Mouse (Mus musculus) brown adipose tissue, adult 24 weeks (tissue): Measurements from ENCODE around the gene Wnk1. TPM values are rescaled to one million over a fixed set of nuclear protein-coding genes. Genes with fewer than 3 reads are reported as not detected.
"Not testable (repeated sequence)": the region's sequence is repeated elsewhere in the genome, so short reads cannot be mapped to it uniquely, and the experiment has no call there.

Source experiments
- H3K27ac ChIP-seq: fragments of 200-500 bp; replicated peaks from 2 replicates; pipeline ENCODE4 v1.5.1; 2012; ENCODE audit warnings: low read depth, mild to moderate bottlenecking, low read length
- H3K4me1 ChIP-seq: fragments of 200-500 bp; 2 replicates; pipeline ENCODE4 v1.6.1; 2012; ENCODE audit warnings: low read length, mixed read lengths; ENCODE audit not compliant: control insufficient read depth, insufficient read depth, insufficient read length
- H3K4me3 ChIP-seq: fragments of 200-500 bp; 2 replicates; pipeline ENCODE4 v1.5.1; 2012; ENCODE audit warnings: low read depth, mild to moderate bottlenecking, low read length, moderate library complexity; ENCODE audit not compliant: insufficient read depth
- polyA plus RNA-seq: library from polyadenylated mRNA; stranded (reverse); fragments of >200 nt; gene quantifications from 2 replicates; pipeline ENCODE4 v1.2.4, GENCODE M21; 2012; ENCODE audit not compliant: missing spikeins, insufficient read depth, insufficient read length

Gene Wnk1
- polyA plus RNA-seq = 112 and 114 TPM in 2 replicates

DNA sequence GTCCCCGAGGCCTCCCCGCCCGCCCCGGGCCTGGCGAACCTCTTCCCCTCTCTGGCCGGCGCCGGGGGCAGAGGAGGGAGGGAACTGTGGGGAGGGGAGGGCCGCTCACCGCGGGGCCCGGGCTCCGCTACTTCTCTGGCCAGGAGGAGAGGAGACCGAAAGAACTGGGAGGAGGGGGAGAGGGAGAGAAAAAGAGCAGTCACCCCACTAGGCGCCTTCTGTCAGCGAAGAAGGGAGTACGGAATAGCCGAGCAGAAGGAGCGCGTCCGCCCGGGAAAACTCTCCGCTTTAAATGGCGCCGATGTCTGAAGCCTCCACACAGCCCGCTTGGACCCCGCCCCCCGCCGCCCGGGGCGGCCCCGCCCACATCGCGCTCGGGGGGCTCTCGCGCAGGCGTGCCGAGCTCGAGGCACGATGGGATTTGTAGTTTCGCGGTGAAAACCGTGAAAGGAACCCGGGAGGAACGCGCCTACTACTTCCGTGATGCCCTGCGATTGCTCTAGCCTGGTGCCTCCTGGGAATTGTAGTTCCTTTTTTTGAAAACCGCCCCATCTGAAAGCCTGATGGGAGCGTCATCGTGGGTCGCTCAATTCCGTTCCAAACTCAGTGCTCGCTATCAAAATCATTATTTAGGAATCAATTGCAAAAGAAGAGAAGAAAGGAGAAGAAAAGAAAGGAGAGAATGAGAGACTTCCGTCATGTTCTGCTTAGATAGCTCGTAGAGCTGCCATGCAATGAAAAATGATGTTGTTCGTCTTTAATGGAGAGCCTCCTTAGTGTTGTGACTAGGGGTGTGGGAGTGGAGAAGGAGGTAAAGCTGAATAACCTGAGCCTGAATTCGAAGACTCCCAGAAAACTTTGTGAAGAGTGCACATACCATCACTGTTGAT is at the start of gene Wnk1:
Gene Wnk1 (minus strand): TSS at position 307 of the 890 bp plus-strand sequence.
- peak within 1 kb of the TSS; percentile 96 for H3K27ac ChIP-seq
- no peaks in the 10 kb centered on the region for H3K4me1 ChIP-seq
- H3K4me3 ChIP-seq = peak within 1 kb of the TSS; percentile 97

DNA sequence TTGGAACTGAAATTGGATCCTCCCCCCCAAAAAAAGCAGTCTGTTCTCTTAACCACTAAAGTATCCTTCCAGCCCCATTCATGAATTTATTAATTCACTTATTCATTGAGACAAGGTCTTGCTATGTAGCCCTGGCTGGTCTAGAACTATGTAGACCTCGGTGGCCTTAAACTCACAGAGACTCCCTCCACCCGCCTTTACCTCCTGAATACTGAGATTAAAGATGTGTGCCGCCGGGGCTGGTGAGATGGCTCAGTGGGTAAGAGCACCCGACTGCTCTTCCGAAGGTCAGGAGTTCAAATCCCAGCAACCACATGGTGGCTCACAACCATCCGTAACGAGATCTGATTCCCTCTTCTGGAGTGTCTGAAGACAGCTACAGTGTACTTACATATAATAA is 48.6 kb upstream of the Wnk1 start:
- H3K27ac ChIP-seq, H3K4me3 ChIP-seq, H3K4me1 ChIP-seq: not testable (repeated sequence)

DNA sequence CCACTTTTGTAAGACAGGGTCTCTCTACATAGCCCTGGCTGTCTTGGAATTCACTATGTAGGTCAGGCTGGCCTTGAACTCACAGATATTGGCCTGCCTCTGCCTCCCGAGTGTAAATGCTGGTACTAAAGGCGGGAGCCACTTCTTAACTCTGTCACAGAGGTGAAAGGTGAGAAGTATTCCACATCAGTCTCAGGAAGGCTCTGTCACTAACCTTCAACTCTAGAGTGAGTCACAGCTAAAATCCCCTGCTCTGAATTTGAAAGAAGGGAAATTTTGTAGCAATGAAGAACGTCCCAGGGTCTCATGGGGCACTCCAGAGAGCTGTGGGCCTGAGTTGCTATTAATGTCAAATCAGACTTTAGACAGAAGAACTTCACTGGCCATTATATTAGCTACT is 47.4 kb upstream of the Wnk1 start:
- H3K27ac ChIP-seq = no peak overlapping the region
- H3K4me3 ChIP-seq = no peak overlapping the region
- no peaks in the 10 kb centered on the region for H3K4me1 ChIP-seq

DNA sequence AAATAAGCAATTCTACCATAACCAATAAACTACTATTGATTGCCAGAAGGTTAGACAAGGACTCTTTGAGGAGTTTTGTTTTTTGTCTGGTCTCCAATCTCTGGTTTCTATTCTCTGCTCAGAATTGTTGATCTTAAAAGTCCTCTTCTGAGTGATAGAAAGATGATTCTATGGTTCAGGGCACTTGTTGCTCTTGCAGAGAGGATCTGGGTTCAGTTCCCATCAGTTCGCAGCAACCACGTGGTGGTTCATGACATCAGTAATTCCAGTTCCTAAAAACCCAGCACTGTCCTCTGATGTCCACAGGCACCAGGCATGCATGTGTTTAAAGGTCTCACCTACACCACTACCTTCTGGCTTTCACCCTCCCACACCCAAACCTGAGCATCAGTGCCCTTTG is 46.5 kb upstream of the Wnk1 start:
- no peak overlapping the region for H3K4me3 ChIP-seq
- no peak overlapping the region for H3K27ac ChIP-seq
- no peaks in the 10 kb centered on the region for H3K4me1 ChIP-seq

DNA sequence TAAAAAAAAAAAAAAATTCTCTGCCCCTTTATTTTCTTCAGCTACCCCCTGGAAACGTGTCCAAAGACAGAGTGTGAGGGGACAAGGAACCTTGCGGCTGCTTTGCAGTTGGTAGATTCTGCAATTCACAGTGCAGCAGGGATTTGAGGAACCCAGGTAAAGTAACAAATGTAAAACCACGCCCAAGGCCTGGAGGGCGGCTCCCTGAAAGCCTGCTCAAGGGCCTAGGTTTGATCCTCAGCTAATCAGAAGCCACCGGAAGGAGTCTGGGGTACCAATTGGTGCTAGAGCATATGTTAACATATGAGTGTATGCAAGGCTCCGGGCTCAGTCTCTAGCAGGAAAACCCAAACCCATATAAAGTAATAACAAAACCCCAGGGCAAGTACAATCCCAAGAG is 45.0 kb upstream of the Wnk1 start:
- Histone ChIP-seq H3K27ac (no peak overlapping the region), H3K4me3 (no peak overlapping the region), H3K4me1 (no peaks in the 10 kb centered on the region)

DNA sequence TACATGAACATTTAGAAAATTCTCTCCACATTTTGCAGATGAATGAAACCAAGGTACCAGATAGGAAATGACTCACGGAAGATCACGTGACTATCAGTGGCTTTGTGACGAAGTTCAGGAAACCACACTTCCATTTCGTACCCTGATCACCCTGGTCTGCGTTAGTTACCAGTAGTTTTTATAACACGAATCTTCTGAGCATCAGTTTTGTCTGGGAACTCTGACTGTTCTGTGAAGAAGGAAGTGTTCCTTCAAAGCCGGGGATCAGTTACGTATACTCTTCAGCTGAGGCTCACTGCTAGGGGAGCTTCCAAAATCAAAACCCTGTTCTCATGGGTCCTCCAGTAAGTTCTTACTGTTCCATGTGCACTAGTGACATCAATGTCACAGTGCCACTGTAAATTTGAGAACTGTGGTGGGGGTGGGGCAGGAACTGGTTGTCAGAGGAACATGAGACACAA is 44.5 kb upstream of the Wnk1 start:
- no peak overlapping the region for H3K4me3 ChIP-seq
- no peak overlapping the region for H3K27ac ChIP-seq
- H3K4me1 ChIP-seq = no peaks in the 10 kb centered on the region

DNA sequence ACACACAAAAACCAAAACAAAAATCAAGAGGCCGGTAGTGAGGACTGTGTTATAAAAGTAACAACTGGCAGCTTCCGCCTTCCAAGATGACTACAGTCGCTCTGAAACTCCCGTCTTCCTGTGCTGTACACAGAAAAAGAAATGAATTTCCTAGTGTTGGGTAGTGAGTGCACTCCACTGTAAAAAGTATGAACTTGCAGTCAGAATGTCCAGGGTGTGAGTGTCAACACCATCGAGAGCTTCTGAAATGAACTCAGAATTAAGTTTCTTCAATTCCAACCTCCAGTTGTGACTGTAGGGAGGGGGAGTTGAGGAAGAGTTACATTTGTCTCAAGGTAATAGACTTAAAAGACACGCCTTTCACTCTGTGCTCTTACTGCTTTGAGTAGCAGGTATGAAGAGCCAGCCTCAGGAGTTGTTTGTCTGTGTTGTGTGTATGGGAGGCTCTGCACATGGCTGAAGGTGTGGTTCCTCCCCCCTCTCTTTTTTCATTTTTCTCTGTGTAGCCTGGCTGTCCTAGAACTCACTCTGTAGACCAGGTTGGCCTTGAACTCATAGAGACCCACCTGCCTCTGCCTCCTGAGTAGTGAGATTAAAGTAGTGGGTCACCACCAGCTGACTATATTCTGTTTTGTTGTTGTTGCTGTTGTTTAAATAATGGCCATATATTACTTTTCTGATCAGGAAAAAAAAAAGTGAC is 43.9 kb upstream of the Wnk1 start:
- H3K4me1 ChIP-seq = no peaks in the 10 kb centered on the region
- no peak overlapping the region for H3K4me3 ChIP-seq
- no peak overlapping the region for H3K27ac ChIP-seq

DNA sequence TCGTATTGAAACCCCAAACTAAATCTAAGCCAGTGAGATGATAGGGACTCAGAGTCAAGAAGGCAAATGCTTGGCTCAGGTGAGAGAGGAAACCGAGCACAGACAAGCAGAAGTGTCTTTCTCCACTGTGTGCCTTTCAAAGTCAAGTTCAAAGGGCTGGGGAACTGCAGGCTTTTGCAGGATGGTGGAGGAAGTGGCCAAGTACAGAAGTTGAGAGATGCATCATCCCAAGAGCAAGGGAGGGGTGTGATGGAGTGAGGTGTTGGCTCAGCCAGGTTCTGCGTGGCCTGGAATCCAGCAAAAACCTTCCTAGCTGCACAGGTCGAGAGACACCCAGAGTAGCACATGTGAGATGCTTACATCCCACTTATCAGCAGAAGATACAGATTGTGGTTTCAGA is 43.0 kb upstream of the Wnk1 start:
- H3K4me1 ChIP-seq = no peaks in the 10 kb centered on the region
- H3K27ac ChIP-seq = no peak overlapping the region
- H3K4me3 ChIP-seq = no peak overlapping the region

DNA sequence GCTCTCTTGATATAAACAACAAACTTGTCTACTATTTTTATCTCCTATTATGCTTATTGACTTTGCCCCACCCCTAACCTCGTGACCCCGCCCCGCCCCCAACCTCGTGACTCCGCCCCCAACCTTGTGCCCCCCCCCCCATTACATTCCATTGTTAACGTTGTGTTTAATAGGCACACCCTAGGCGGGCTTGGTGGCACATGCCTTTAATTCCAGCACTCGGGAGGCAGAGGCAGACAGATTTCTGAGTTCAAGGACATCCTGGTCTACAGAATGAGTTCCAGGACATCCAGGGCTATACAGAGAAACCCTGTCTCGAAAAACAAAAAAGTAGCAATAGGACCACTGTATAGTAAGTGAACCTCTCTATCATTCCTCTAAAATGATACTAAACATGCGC is 41.1 kb upstream of the Wnk1 start:
- Histone ChIP-seq H3K4me3 (no peak overlapping the region), H3K27ac (no peak overlapping the region), H3K4me1 (no peaks in the 10 kb centered on the region)

DNA sequence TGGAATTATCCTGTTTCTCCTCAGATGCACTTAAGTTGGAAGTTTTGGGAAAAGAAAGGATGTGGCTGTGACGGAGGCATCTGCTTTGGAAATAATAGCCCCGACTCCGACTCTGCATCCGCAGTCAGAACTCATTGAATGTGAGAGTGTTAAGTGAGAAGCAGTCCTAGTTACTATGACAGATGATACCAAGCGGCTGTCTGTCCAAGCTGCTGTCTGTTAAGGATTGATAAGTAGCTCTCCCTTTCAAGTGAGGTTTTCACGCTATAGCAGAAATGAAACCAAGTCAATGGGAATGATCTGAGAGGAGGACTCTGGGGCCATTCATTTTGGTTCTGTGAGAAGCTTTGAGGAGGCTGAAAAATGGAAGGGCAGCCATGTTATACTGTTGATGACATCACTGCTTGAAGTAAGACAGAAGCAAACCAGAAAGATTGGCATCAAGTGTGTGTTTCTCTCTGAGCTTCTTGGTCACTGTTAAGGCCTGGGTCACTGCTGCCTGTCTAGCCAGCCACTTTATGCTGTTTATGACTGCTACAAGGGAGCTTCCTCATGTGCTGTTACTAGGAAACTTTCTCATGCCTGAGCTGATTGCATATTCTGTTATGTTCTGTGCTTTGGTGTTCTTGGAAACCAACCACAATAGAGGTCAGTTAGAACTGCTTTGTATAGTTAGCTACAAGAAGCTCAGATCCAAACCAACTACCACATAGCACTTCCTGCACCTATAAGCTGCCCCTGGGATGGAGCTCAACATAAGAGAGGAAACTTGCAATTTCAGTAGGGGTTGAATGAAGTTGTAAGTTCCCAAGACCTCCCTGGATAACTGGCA is 38.4 kb upstream of the Wnk1 start:
- Histone ChIP-seq H3K4me3 (no peak overlapping the region), H3K27ac (no peak overlapping the region), H3K4me1 (no peaks in the 10 kb centered on the region)

DNA sequence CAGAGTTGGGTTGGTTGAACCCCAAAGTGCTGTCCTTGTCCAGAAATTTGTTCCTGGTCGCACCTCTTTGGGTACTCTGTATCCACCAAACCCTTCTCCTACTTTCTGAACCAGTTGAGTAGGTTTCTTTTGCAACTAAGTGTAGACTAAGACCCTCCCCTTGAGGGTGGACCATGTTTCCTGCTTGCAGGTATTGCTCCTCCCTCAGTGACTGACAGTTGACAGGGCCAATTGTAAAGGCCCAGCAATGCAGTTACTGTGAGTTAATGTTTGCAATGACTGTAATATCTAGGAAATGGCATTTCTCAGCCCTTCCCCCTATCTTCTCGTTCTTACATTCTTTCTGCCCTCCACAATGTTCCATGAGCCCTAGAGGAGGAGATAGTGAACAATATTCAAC is 34.2 kb upstream of the Wnk1 start:
- Histone ChIP-seq H3K4me3 (no peak overlapping the region), H3K27ac (no peak overlapping the region), H3K4me1 (no peaks in the 10 kb centered on the region)

DNA sequence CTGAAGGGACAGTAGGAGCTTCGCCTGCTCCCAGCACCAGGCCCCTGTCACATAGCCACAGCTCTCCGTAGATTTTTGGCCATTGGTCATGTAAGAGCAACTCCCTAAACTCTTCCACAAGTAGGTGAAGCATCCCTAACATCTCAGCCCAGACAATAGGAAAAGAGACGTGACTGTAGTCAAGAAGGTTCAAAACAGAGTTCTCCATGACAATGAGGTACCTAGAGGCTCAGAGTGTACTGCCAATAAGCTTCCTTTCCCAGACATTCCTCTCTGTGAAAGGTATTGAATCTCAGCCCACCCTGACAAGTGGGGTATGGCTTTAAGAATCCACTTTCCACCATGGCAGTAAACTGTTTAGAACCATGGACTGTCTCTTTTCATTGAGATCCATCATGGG is 31.1 kb upstream of the Wnk1 start:
- no peak overlapping the region for H3K4me3 ChIP-seq
- H3K4me1 ChIP-seq = no peaks in the 10 kb centered on the region
- no peak overlapping the region for H3K27ac ChIP-seq

DNA sequence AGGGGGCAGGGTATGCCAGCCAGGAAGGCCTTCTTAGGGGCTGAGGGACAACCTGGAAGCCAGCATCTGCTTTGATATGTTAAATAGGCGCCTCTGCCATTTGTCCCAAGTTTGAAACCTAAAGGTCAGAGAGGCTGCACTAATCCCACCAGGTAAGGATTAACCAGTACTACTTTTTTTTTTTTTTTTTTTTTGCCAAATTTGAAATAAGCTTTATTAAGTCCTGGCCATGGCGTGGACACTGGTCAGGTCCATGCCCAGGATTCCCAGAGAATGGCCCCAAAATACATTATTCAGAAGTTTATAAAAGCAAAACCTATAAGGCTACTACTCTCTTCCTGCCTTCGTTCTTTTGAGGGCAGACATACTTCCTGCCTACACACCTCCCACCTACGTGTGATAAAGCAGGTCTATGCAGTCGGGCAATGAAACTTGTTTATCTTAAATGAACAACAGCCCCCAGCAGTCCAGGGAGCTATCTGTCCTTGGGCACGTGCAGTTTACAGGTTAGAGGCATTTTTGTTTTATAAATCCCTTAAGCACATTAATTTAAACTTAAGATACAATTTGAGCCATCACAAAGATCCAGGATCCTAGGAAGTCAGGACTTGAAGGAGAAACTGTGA is 27.2 kb upstream of the Wnk1 start:
- Histone ChIP-seq H3K4me3 (no peak overlapping the region), H3K27ac (no peak overlapping the region), H3K4me1 (no peaks in the 10 kb centered on the region)

DNA sequence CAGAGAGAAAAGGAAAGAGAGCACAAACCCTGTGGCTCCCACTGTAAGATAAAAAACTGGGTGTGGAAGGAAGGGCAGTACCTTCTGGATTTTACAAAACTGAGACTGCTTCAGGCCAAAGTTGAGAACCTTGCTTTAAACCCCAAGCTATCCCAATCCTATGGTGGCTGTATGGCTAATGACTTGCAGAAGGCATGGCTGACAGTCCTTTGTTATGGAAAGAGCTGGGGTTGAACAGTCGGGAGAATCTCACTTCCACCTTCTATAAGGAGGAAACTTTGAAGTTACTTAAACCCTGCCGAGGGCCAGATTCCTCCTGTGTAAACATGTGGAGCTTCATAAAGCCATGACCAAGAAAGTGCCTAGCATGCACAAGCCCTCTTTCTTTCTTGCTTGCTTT is 26.2 kb upstream of the Wnk1 start:
- no peaks in the 10 kb centered on the region for H3K4me1 ChIP-seq
- H3K27ac ChIP-seq = no peak overlapping the region
- H3K4me3 ChIP-seq = no peak overlapping the region

DNA sequence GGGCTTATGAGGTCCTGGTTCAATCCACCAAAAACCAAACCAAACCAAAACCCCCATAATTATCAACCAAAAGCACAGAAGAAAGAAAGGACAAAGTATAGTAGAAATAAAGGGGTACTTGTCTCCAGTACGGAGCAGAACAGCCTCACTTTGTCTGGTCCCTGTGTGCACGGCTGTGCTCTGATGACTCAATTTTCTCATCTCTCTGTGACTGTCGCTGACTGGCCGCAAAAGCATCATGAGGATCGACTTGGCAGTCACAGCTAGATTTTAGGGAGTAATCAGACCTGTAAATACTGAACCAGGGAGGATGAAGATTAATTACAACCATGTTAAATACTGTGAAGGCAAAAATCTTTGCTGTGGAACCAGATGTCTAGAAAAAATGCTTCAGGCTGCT is 24.5 kb upstream of the Wnk1 start:
- Histone ChIP-seq H3K4me3 (no peak overlapping the region), H3K27ac (no peak overlapping the region), H3K4me1 (no peaks in the 10 kb centered on the region)
